Mouse (Mus musculus): ENCODE data around the gene Kcnip1. TPM values are rescaled to one million over a fixed set of nuclear protein-coding genes. Genes with fewer than 3 reads are reported as not detected.

Gene Kcnip1
- polyA plus RNA-seq, 1 experiment = not detected

DNA sequence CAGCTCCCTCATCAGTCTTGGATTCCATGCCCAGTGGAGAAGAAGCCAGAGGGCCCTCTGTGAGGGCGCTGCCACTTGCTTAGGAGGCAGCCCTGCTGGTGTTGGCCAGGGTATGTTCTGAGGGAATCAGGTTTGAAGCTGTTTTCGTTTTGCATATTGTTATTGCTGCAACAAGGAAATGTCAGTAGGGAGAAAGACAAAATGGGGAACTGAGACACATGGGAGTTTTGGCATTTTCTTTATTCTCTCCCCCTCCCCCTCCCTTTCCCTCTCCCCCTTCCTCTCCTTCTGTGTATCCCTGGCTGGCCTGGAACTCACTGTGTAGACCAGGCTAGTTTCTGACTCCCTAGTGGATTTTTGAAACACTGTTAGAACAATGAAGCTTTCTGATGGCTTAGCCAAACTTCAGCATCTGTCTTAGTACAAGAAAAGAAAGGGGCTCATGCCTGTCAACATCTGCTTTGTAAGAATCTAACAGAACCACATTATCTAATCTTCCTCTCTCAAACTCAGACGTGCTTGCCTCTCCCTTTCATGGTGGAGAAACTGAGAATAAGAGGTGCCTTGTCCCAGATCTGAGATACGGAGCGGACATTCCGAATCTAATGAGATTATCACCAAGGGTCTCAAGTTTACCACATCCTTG, 19.2 kb upstream of the Kcnip1 start:
- Histone ChIP-seq H3K4me3 (replicated peaks) (no peak overlapping the region), H3K36me3 (ENCODE audit: control insufficient read depth) (no peaks in the 10 kb centered on the region), H3K9me3 (ENCODE audit: control insufficient read depth, low read length) (no peaks in the 10 kb centered on the region), H3K27me3 (ENCODE audit: control insufficient read depth) (no peaks in the 10 kb centered on the region), H3K4me1 (ENCODE audit: control insufficient read depth) (peaks cover 9% of the 10 kb centered on the region)
- TF ChIP-seq TAL1 (IDR thresholded peaks at IDR 0.05; ENCODE audit: low read length) (no peak), GATA1 (IDR thresholded peaks at IDR 0.05; ENCODE audit: low read length) (no peak)

- TF ChIP-seq TAL1 (IDR thresholded peaks at IDR 0.05; ENCODE audit: low read length) (no peak), GATA1 (IDR thresholded peaks at IDR 0.05; ENCODE audit: low read length) (no peak)
- H3K9me3 ChIP-seq (ENCODE audit: control insufficient read depth, low read length) = no peaks in the 10 kb centered on the region
- no peaks in the 10 kb centered on the region for H3K27me3 ChIP-seq (ENCODE audit: control insufficient read depth)
- H3K36me3 ChIP-seq (ENCODE audit: control insufficient read depth) = no peaks in the 10 kb centered on the region
- no peak overlapping the region for H3K4me3 ChIP-seq (replicated peaks)
- peaks cover 9% of the 10 kb centered on the region for H3K4me1 ChIP-seq (ENCODE audit: control insufficient read depth)
Measured at GRCm38 (mm10) chr11:34010859-34011172, 17.9 kb upstream of the Kcnip1 start.

GRCm38 (mm10) chr11:34010133-34010858, 17.3 kb upstream of the Kcnip1 start:
- Histone ChIP-seq H3K9me3 (ENCODE audit: control insufficient read depth, low read length) (no peaks in the 10 kb centered on the region), H3K27me3 (ENCODE audit: control insufficient read depth) (no peaks in the 10 kb centered on the region), H3K36me3 (ENCODE audit: control insufficient read depth) (no peaks in the 10 kb centered on the region), H3K4me3 (replicated peaks) (no peak overlapping the region), H3K4me1 (ENCODE audit: control insufficient read depth) (peaks cover 9% of the 10 kb centered on the region)
- TF ChIP-seq GATA1 (IDR thresholded peaks at IDR 0.05; ENCODE audit: low read length) = no peak
- no peak for TF ChIP-seq TAL1 (IDR thresholded peaks at IDR 0.05; ENCODE audit: low read length)

GRCm38 (mm10) chr11:34009316-34010087, 16.6 kb upstream of the Kcnip1 start:
- TF ChIP-seq GATA1 (IDR thresholded peaks at IDR 0.05; ENCODE audit: low read length) (no peak), TAL1 (IDR thresholded peaks at IDR 0.05; ENCODE audit: low read length) (no peak)
- H3K4me3 ChIP-seq (replicated peaks) = no peak overlapping the region
- no peaks in the 10 kb centered on the region for H3K36me3 ChIP-seq (ENCODE audit: control insufficient read depth)
- peaks cover 9% of the 10 kb centered on the region for H3K4me1 ChIP-seq (ENCODE audit: control insufficient read depth)
- H3K9me3 ChIP-seq (ENCODE audit: control insufficient read depth, low read length) = no peaks in the 10 kb centered on the region
- H3K27me3 ChIP-seq (ENCODE audit: control insufficient read depth) = no peaks in the 10 kb centered on the region

DNA sequence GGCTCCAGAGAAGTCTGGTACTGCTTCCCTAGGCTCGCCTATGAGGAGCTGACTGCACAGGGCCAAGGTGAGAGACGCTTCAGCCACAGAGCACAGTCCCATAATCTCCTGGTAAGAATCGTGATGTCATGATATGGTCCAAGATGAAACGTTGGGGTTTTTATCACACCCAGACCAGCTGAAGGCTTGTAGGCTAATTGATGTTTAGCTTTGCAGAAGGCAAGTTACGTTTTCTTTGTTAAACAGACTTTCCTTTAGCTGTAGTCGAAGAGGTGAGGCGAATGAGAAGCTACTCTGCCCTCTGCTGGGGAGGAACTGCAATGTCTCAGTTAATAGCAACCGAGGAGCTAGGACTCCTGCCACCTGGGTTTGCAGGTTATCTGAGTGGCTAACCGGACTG, 15.8 kb upstream of the Kcnip1 start:
- peak overlapping the region; percentile 17 for H3K4me3 ChIP-seq (replicated peaks)
- peaks cover 9% of the 10 kb centered on the region for H3K4me1 ChIP-seq (ENCODE audit: control insufficient read depth)
- H3K27me3 ChIP-seq (ENCODE audit: control insufficient read depth) = no peaks in the 10 kb centered on the region
- no peaks in the 10 kb centered on the region for H3K9me3 ChIP-seq (ENCODE audit: control insufficient read depth, low read length)
- TF ChIP-seq GATA1 (IDR thresholded peaks at IDR 0.05; ENCODE audit: low read length) = no peak
- TF ChIP-seq TAL1 (IDR thresholded peaks at IDR 0.05; ENCODE audit: low read length) = no peak
- H3K36me3 ChIP-seq (ENCODE audit: control insufficient read depth) = no peaks in the 10 kb centered on the region

DNA sequence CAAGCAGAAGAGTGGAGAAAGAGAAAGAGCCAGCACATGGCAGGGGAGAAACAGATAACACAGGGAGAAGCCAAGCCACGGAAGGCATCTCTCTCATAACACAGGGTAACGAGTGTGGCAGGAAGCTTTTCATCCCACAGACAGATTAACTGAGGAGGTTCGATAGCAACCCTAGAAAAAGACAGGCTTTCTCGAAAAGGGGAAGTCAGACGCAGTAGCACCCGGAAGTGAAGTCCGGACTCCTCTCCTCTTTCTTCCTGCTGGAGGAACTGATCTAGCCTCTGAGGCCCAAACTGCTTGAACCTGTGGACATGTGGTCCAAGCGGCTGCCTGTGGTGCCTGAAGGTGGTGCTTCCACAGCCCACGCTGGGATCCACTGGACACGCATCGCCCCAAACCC, 15.3 kb upstream of the Kcnip1 start:
- Histone ChIP-seq H3K27me3 (ENCODE audit: control insufficient read depth) (no peaks in the 10 kb centered on the region), H3K9me3 (ENCODE audit: control insufficient read depth, low read length) (no peaks in the 10 kb centered on the region), H3K36me3 (ENCODE audit: control insufficient read depth) (no peaks in the 10 kb centered on the region), H3K4me3 (replicated peaks) (peak overlapping the region; percentile 17), H3K4me1 (ENCODE audit: control insufficient read depth) (peaks cover 9% of the 10 kb centered on the region)
- TF ChIP-seq TAL1 (IDR thresholded peaks at IDR 0.05; ENCODE audit: low read length) = no peak
- TF ChIP-seq GATA1 (IDR thresholded peaks at IDR 0.05; ENCODE audit: low read length) = no peak

GRCm38 (mm10) chr11:34007616-34008015, 14.7 kb upstream of the Kcnip1 start:
- no peak overlapping the region for H3K4me3 ChIP-seq (replicated peaks)
- no peaks in the 10 kb centered on the region for H3K9me3 ChIP-seq (ENCODE audit: control insufficient read depth, low read length)
- no peaks in the 10 kb centered on the region for H3K36me3 ChIP-seq (ENCODE audit: control insufficient read depth)
- no peaks in the 10 kb centered on the region for H3K27me3 ChIP-seq (ENCODE audit: control insufficient read depth)
- no peak for TF ChIP-seq TAL1 (IDR thresholded peaks at IDR 0.05; ENCODE audit: low read length)
- TF ChIP-seq GATA1 (IDR thresholded peaks at IDR 0.05; ENCODE audit: low read length) = no peak
- peaks cover 9% of the 10 kb centered on the region for H3K4me1 ChIP-seq (ENCODE audit: control insufficient read depth)

DNA sequence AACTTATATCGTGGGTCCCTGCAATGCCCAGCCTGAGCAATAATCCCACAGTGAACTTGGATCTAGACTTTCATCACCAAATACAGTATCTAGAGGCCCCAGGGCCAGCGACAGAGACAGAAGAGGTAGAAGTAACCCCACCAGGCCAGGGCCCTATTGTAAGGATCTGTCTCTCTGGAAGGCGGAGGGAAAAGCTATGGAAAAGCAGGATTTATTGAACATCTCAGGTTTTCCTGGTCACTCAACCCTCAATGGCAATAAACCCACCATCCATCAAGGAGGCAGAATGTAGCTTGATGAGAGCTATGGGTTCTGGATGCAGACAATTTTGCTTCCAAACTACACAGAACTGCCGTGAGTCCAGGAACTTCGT, 9.6 kb upstream of the Kcnip1 start:
- H3K4me1 ChIP-seq (ENCODE audit: control insufficient read depth) = no peaks in the 10 kb centered on the region
- no peaks in the 10 kb centered on the region for H3K27me3 ChIP-seq (ENCODE audit: control insufficient read depth)
- TF ChIP-seq TAL1 (IDR thresholded peaks at IDR 0.05; ENCODE audit: low read length) (no peak), GATA1 (IDR thresholded peaks at IDR 0.05; ENCODE audit: low read length) (no peak)
- no peaks in the 10 kb centered on the region for H3K9me3 ChIP-seq (ENCODE audit: control insufficient read depth, low read length)
- H3K4me3 ChIP-seq (replicated peaks) = no peak overlapping the region
- no peaks in the 10 kb centered on the region for H3K36me3 ChIP-seq (ENCODE audit: control insufficient read depth)

- TF ChIP-seq TAL1 (IDR thresholded peaks at IDR 0.05; ENCODE audit: low read length) = no peak
- TF ChIP-seq GATA1 (IDR thresholded peaks at IDR 0.05; ENCODE audit: low read length) = no peak
- H3K9me3 ChIP-seq (ENCODE audit: control insufficient read depth, low read length) = no peaks in the 10 kb centered on the region
- H3K36me3 ChIP-seq (ENCODE audit: control insufficient read depth) = no peaks in the 10 kb centered on the region
- no peak overlapping the region for H3K4me3 ChIP-seq (replicated peaks)
- no peaks in the 10 kb centered on the region for H3K4me1 ChIP-seq (ENCODE audit: control insufficient read depth)
- no peaks in the 10 kb centered on the region for H3K27me3 ChIP-seq (ENCODE audit: control insufficient read depth)
Measured at GRCm38 (mm10) chr11:34001938-34002592, 9.1 kb upstream of the Kcnip1 start.
